Mouse (Mus musculus) cerebellum, postnatal 25 days (tissue): ENCODE measurements around the gene Nsmf.

Experiments
- DNase-seq, 2 experiments: peaks; one replicate each; pipeline ENCODE4 v3.0.0; 2021; ENCODE audit warnings: mixed read lengths in 2 of 2

Gene Nsmf

GRCm38 (mm10) chr2:25087842-25088241 lies 33.7 kb downstream of the Nsmf start:
- no peak for DNase-seq

- DNase-seq = no peak
Measured at GRCm38 (mm10) chr2:25088636-25089035, 34.5 kb downstream of the Nsmf start.

- DNase-seq = no peak
Measured at GRCm38 (mm10) chr2:25094785-25095108, 40.6 kb downstream of the Nsmf start.

GRCm38 (mm10) chr2:25095109-25095850 lies 41.1 kb downstream of the Nsmf start, which contains the start of gene Noxa1:
Gene Noxa1 (minus strand): TSS chr2:25095149.
- DNase-seq = no peak

GRCm38 (mm10) chr2:25098005-25098615 lies 44.0 kb downstream of the Nsmf start:
- no peak for DNase-seq

GRCm38 (mm10) chr2:25098956-25099355 lies 44.8 kb downstream of the Nsmf start:
- DNase-seq = peak in 1 of 2 experiments; percentile 33

- DNase-seq = no peak
Measured at GRCm38 (mm10) chr2:25099703-25100102, 45.5 kb downstream of the Nsmf start.

- no peak for DNase-seq
Measured at GRCm38 (mm10) chr2:25104122-25104521, 50.0 kb downstream of the Nsmf start.

- no peak for DNase-seq
Measured at GRCm38 (mm10) chr2:25106045-25106444, 51.9 kb downstream of the Nsmf start.

- no peak for DNase-seq
Measured at GRCm38 (mm10) chr2:25109487-25109886, 55.3 kb downstream of the Nsmf start.

- DNase-seq = no peak
Measured at GRCm38 (mm10) chr2:25110505-25111183, 56.5 kb downstream of the Nsmf start.

- DNase-seq = no peak
Measured at GRCm38 (mm10) chr2:25111184-25111791, 57.1 kb downstream of the Nsmf start.
